Mouse (Mus musculus): ENCODE measurements at regions not wholly inside any gene's neighbourhood (a gene's known extent, or its start where the extent isn't known, plus 50 kb on each side); places are given as distances from the start of the nearest gene placed in this dataset.
"Not testable (repeated sequence)": the region's sequence is repeated elsewhere in the genome, so short reads cannot be mapped to it uniquely, and the experiment has no call there.

- TF ChIP-seq POLR2A (IDR thresholded peaks at IDR 0.05; ENCODE audit: low read depth, low read length); CTCF (IDR thresholded peaks at IDR 0.05; ENCODE audit: borderline replicate concordance, insufficient read depth, low read length): not testable (repeated sequence)
These were observed 57.1 kb upstream of the Ces1h start for GRCm38 (mm10) chr8:93436586-93436985.

Data from embryonic fibroblast, embryonic 13.5 days (primary cell).